Mouse (Mus musculus) limb, embryonic 11.5 days (tissue): ENCODE measurements around the gene Tbxas1. TPM values are rescaled to one million over a fixed set of nuclear protein-coding genes. Genes with fewer than 3 reads are reported as not detected.

Experiments used
- ATAC-seq: fragments of 200-750 bp; cut with Nextera tagmentation; 2 replicates; pipeline ENCODE4 v1.8.0; 2017; ENCODE audit warnings: low read depth; ENCODE audit not compliant: insufficient number of reproducible peaks, low FRiP score, low TSS enrichment
- DNase-seq: peaks from one replicate; pipeline ENCODE4 v3.0.0-alpha.2; 2015; ENCODE audit warnings: low spot score
- H3K27ac ChIP-seq: fragments of 300-500 bp; sonication (generic); replicated peaks from 2 replicates; pipeline ENCODE4 v1.5.1; 2014; ENCODE audit warnings: low read depth, mild to moderate bottlenecking, low read length
- H3K27me3 ChIP-seq: fragments of 300-500 bp; sonication (generic); 2 replicates; pipeline ENCODE4 v1.6.1; 2014; ENCODE audit warnings: mild to moderate bottlenecking, low read length, mixed read lengths; ENCODE audit not compliant: control insufficient read depth, insufficient read depth
- H3K36me3 ChIP-seq: fragments of 300-500 bp; sonication (generic); 2 replicates; pipeline ENCODE4 v1.6.1; 2014; ENCODE audit warnings: mild to moderate bottlenecking, low read length, moderate library complexity, mixed read lengths; ENCODE audit not compliant: control insufficient read depth, insufficient read depth
- H3K4me1 ChIP-seq: fragments of 300-500 bp; sonication (generic); 2 replicates; pipeline ENCODE4 v1.6.1; 2014; ENCODE audit warnings: low read length, mixed read lengths; ENCODE audit not compliant: control insufficient read depth, insufficient read depth
- H3K4me2 ChIP-seq: fragments of 300-500 bp; sonication (generic); 2 replicates; pipeline ENCODE4 v1.6.1; 2014; ENCODE audit warnings: low read depth, mild to moderate bottlenecking, moderate library complexity; ENCODE audit not compliant: severe bottlenecking
- H3K4me3 ChIP-seq: fragments of 300-500 bp; sonication (generic); 2 replicates; pipeline ENCODE4 v1.5.1; 2014; ENCODE audit warnings: low read depth, low read length
- H3K9ac ChIP-seq: fragments of 300-500 bp; sonication (generic); 2 replicates; pipeline ENCODE4 v1.6.1; 2014; ENCODE audit warnings: mild to moderate bottlenecking, low read length
- H3K9me3 ChIP-seq: fragments of 300-500 bp; sonication (generic); 2 replicates; pipeline ENCODE4 v1.6.1; 2016; ENCODE audit warnings: low read length; ENCODE audit not compliant: control insufficient read depth
- WGBS: fragments of 180-500 bp; shearing (Covaris S2); extraction: QIAGEN DNeasy Blood & Tissue Kit; methylation state at CpG from one replicate; pipeline ENCODE4 v1.1.7; 2014; 5-methylcytosine and 5-hydroxymethylcytosine counted together
- polyA plus RNA-seq: library from polyadenylated mRNA; unstranded; fragments of >200 nt; fragmentation: Nextera tagmentation; extraction: Ambion mirVana; gene quantifications from 2 replicates; pipeline ENCODE4 v1.2.1, GENCODE M21; 2014

Gene Tbxas1
- polyA plus RNA-seq, 1 experiment from 2014 or later = 1.3 TPM

- no peak overlapping the region for H3K4me2 ChIP-seq
- DNase-seq (no peak), ATAC-seq (no peak)
- H3K9me3 ChIP-seq = no peaks in the 10 kb centered on the region
- H3K4me3 ChIP-seq = no peak overlapping the region
- H3K9ac ChIP-seq = no peak overlapping the region
- H3K36me3 ChIP-seq = no peaks in the 10 kb centered on the region; the same call in 1 of the 2 replicates
- H3K4me1 ChIP-seq = no peaks in the 10 kb centered on the region
- no peak overlapping the region for H3K27ac ChIP-seq
- H3K27me3 ChIP-seq = no peaks in the 10 kb centered on the region
- WGBS = 88% methylated on average over 4 of the region's 4 CpGs
Observed at GRCm38 (mm10) chr6:38975866-38976265, 100.7 kb downstream of the Tbxas1 start.

GRCm38 (mm10) chr6:38976355-38976754 lies 101.2 kb downstream of the Tbxas1 start:
- 81% methylated on average over 2 of the region's 2 CpGs for WGBS
- H3K9ac ChIP-seq = no peak overlapping the region
- H3K4me3 ChIP-seq = no peak overlapping the region
- DNase-seq (no peak), ATAC-seq (no peak)
- H3K4me2 ChIP-seq = no peak overlapping the region
- no peaks in the 10 kb centered on the region; the same call in 1 of the 2 replicates for H3K36me3 ChIP-seq
- no peaks in the 10 kb centered on the region for H3K9me3 ChIP-seq
- no peak overlapping the region for H3K27ac ChIP-seq
- no peaks in the 10 kb centered on the region for H3K4me1 ChIP-seq
- no peaks in the 10 kb centered on the region for H3K27me3 ChIP-seq

GRCm38 (mm10) chr6:38980921-38981715 lies 105.9 kb downstream of the Tbxas1 start:
- H3K4me3 ChIP-seq = no peak overlapping the region
- H3K9me3 ChIP-seq = no peaks in the 10 kb centered on the region
- no peaks in the 10 kb centered on the region for H3K4me1 ChIP-seq
- WGBS = 60% methylated on average over 11 of the region's 11 CpGs
- no peak overlapping the region for H3K9ac ChIP-seq
- DNase-seq (no peak), ATAC-seq (no peak)
- no peaks in the 10 kb centered on the region for H3K27me3 ChIP-seq
- no peak overlapping the region for H3K4me2 ChIP-seq
- H3K36me3 ChIP-seq = no peaks in the 10 kb centered on the region
- no peak overlapping the region for H3K27ac ChIP-seq

- no peak overlapping the region for H3K4me2 ChIP-seq
- no peak for ATAC-seq
- H3K4me3 ChIP-seq = no peak overlapping the region
- no peaks in the 10 kb centered on the region for H3K27me3 ChIP-seq
- H3K27ac ChIP-seq = no peak overlapping the region
- no peaks in the 10 kb centered on the region for H3K36me3 ChIP-seq
- 95% methylated on average over 8 of the region's 8 CpGs for WGBS
- H3K9ac ChIP-seq = no peak overlapping the region
- no peak for DNase-seq
- H3K9me3 ChIP-seq = no peaks in the 10 kb centered on the region
- no peaks in the 10 kb centered on the region for H3K4me1 ChIP-seq
Observed at GRCm38 (mm10) chr6:38982071-38982470, 106.9 kb downstream of the Tbxas1 start.

DNA sequence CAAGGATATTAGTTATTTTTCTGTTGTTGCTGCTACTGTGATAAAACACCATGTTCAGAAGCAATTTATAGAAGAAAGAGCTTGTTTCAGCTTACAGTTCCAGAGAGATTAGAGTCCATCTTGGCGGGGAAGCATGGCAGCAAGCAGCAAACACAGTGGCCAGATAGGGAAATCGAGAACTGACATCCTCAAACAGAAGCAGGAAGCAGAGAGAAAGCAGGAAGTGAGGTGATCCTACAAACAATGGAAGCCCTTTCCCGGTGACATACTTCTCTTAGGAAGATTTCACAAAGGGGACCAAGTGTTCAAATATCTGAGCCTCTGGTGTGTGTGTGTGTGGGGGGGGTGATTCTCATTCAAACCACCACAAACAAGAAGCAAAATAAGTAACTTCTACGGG lies 107.5 kb downstream of the Tbxas1 start:
- Histone ChIP-seq H3K27ac (no peak overlapping the region), H3K4me3 (no peak overlapping the region), H3K36me3 (no peaks in the 10 kb centered on the region), H3K27me3 (no peaks in the 10 kb centered on the region), H3K9ac (no peak overlapping the region), H3K4me2 (no peak overlapping the region), H3K9me3 (no peaks in the 10 kb centered on the region), H3K4me1 (no peaks in the 10 kb centered on the region)
- 86% methylated on average over 4 of the region's 4 CpGs for WGBS
- ATAC-seq = no peak
- DNase-seq = no peak

GRCm38 (mm10) chr6:38983060-38983459 lies 107.9 kb downstream of the Tbxas1 start:
- Histone ChIP-seq H3K9me3 (no peaks in the 10 kb centered on the region), H3K4me2 (no peak overlapping the region), H3K4me3 (no peak overlapping the region), H3K27me3 (no peaks in the 10 kb centered on the region), H3K27ac (no peak overlapping the region), H3K36me3 (no peaks in the 10 kb centered on the region), H3K9ac (no peak overlapping the region), H3K4me1 (no peaks in the 10 kb centered on the region)
- ATAC-seq = no peak
- 77% methylated on average over 7 of the region's 7 CpGs for WGBS
- DNase-seq = no peak

- no peak overlapping the region for H3K4me2 ChIP-seq
- ATAC-seq = no peak
Observed at GRCm38 (mm10) chr6:38984626-38985025, 109.4 kb downstream of the Tbxas1 start.

DNA sequence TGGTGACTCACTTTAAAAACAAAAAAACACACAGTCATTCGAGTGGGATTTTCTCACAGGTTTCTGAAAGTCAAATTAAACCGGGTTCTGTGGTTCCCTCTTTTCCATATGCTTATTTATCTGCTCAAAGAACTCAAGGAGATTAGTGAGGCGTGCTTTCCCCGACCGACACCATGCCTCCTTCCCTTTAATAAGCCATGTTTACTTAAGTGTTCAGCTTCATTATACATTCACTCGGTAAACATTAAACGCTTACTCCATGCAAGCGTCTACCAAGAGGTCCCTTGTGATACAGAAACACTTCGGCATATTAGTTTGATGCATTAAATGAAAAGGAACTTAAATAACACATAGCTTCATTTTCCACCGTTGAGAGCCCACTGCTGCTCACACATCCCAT lies 111.4 kb downstream of the Tbxas1 start:
- WGBS = 82% methylated on average over 10 of the region's 10 CpGs

More at GRCm38 (mm10) chr6:38984626-38985025, 109.4 kb downstream of the Tbxas1 start:
- Histone ChIP-seq H3K4me1 (no peaks in the 10 kb centered on the region), H3K9me3 (no peaks in the 10 kb centered on the region), H3K27me3 (no peaks in the 10 kb centered on the region), H3K4me3 (no peak overlapping the region), H3K9ac (no peak overlapping the region), H3K27ac (no peak overlapping the region), H3K36me3 (no peaks in the 10 kb centered on the region)
- 79% methylated on average over 2 of the region's 2 CpGs for WGBS
- DNase-seq = no peak

More for the DNA sequence above, 111.4 kb downstream of the Tbxas1 start:
- H3K27ac ChIP-seq = no peak overlapping the region
- H3K9ac ChIP-seq = no peak overlapping the region
- no peak overlapping the region for H3K4me2 ChIP-seq
- H3K27me3 ChIP-seq = no peaks in the 10 kb centered on the region
- no peak overlapping the region for H3K4me3 ChIP-seq
- no peaks in the 10 kb centered on the region for H3K36me3 ChIP-seq
- H3K9me3 ChIP-seq = no peaks in the 10 kb centered on the region
- no peaks in the 10 kb centered on the region for H3K4me1 ChIP-seq
- no peak for DNase-seq
- ATAC-seq = no peak
